Mouse (Mus musculus) embryonic fibroblast, embryonic 13.5 days (primary cell): ENCODE measurements around the gene Arhgap6.

Source experiments
- CTCF ChIP-seq: IDR thresholded peaks from 2 replicates; pipeline ENCODE4 v1.5.1; 2011; ENCODE audit warnings: mild to moderate bottlenecking, control low read depth, low read length, moderate library complexity, borderline replicate concordance; ENCODE audit not compliant: insufficient read depth
- POLR2A ChIP-seq: IDR thresholded peaks from 2 replicates; pipeline ENCODE4 v1.6.1; 2011; ENCODE audit warnings: low read depth, mild to moderate bottlenecking, control low read depth, low read length, moderate library complexity

GRCm38 (mm10) chrX:168832343-168832742 lies 37.4 kb downstream of the Arhgap6 start:
- TF ChIP-seq POLR2A (no peak), CTCF (no peak)
